Mouse (Mus musculus) adrenal gland (tissue): ENCODE results near the gene Trib2.

Source experiments
- intact Hi-C: fragments of 180-260 bp; cut with DNase I; formaldehyde crosslinking; loops from one replicate; pipeline ENCODE4 v1.15.1; 2025
- long read RNA-seq, 2 experiments: library from polyadenylated mRNA; unstranded; transcript quantifications; one replicate each; pipeline ENCODE4 v2.0.0; 2020; ENCODE audit warnings: borderline replicate concordance in 1 of 2; ENCODE audit not compliant: insufficient replicate concordance in 1 of 2

Gene Trib2
- long read RNA-seq, experiment 1, full-length matches to known transcripts: 9 of 16 reads
- long read RNA-seq, experiment 1, partial matches to known transcripts: 0 of 16 reads
- long read RNA-seq, experiment 1, other reads (novel, unspliced or antisense): 7 of 16 reads
- long read RNA-seq, experiment 2, full-length matches to known transcripts: 12 of 23 reads
- long read RNA-seq, experiment 2, partial matches to known transcripts: 2 of 23 reads
- long read RNA-seq, experiment 2, other reads (novel, unspliced or antisense): 9 of 23 reads

GRCm38 (mm10) chr12:15816740-15817178 lies at the start of gene Trib2:
TSS of gene Trib2 (minus strand) at chr12:15816922.
- intact Hi-C loops: loop anchor here (5.0 to 10.0 kb wide), 5 partner anchors 188 to 718 kb away; no protein-coding TSS in a partner anchor

DNA sequence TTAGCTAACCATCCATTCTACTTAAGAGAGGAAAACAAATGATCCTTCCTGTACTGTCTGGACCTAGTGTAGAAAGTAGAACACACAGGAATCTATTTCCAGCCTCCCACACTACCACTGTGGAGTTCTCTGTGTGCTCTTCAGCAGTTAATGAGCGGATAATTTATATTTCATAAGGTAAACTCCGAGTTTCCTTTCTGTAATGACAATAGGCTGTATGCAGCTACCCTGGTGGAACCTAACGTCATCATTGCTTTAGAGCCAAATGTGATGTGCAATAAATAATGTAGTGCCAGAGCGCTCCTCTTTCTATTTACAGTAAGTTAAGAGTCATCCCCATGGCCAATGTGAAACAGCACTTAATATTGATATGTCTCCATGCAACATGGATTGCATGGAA lies 41.3 kb upstream of the Trib2 start:
- intact Hi-C loops: no loop called here

DNA sequence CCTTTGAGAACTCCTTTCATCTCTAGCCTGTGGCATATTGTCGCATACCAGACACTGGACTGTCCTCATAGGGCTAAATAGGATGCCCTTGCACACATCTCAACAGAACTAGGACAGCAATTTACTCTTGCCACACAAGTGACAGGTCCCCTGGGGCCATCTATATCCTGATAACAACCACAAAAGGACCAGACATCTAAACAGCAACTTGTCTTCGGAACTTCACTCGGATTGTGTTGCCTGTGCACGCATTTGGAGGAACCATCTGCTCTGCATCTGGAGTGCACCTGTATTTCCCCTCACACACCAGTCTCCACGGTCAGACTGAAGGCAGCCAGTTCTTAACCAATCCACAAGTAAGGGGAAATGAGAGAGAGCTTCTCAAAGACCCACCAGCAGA lies 39.2 kb upstream of the Trib2 start:
- intact Hi-C loops: no loop called here

GRCm38 (mm10) chr12:15852781-15853180 lies 36.1 kb upstream of the Trib2 start:
- intact Hi-C loops: no loop called here

GRCm38 (mm10) chr12:15852031-15852430 lies 35.3 kb upstream of the Trib2 start:
- intact Hi-C loops: no loop called here

GRCm38 (mm10) chr12:15850441-15850895 lies 33.7 kb upstream of the Trib2 start:
- intact Hi-C loops: no loop called here

DNA sequence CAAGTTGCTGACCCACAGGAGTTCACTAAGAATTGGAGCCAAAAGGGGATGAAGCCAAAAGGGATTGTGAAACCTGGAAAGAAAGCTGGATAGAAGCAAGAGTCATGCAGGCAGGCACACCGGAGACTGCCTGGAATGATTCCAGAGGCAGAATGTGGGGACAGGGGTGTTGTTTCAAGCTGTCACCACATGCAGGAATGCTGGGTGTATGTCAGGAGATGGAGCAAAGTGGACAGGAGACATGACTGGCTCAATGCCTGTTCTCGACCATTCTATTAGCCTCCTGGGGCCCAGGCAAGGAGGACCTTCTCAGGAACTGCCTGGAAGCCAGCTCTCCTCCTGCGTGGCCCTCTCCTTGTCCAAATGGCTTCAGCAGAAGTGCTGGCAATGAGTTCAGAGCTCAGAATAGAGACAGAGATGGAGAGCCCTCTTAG lies 33.2 kb upstream of the Trib2 start:
- intact Hi-C loops: no loop called here

- intact Hi-C loops: no loop called here
Observed at GRCm38 (mm10) chr12:15848391-15848790, 31.7 kb upstream of the Trib2 start.

GRCm38 (mm10) chr12:15844701-15845100 lies 28.0 kb upstream of the Trib2 start:
- intact Hi-C loops: no loop called here

- intact Hi-C loops: no loop called here
Observed at GRCm38 (mm10) chr12:15840864-15841557, 24.3 kb upstream of the Trib2 start.

DNA sequence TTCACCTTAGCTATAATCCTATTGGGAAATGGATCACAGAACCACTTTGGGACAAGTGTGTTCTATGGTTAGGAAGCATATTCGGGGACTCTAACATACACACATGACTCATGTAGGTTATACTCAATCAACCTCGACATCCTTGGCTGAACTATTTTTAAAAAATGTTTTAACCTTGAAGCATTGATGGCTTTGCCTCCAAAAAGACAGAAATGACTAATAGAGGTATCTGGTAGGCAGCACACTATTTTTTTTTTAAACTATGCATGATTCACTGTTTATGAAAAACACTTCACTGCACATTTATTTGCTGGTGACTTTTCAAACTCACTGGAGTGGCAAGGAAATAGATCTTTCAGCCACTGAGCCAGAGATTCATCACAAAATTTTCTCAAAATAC lies 21.5 kb upstream of the Trib2 start:
- intact Hi-C loops: no loop called here

GRCm38 (mm10) chr12:15837566-15837965 lies 20.8 kb upstream of the Trib2 start:
- intact Hi-C loops: no loop called here

DNA sequence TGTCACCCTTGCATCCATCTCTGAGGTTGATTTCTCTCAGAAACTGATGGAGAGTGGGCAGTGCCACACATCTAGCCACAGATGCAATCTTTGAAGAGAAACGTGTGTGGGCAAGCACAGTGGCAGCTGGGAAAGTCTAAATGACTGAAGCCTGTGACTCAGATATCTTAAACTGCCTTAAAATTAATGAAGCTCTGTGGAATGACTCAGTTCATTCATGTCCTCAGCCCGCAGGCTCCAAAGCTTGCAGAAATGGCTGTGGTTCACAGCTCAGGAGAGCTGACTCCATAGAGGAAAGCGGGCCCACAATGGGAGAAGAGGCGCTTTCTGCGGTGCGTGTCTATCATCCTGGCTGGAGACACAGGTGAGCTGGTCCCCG lies 15.9 kb upstream of the Trib2 start:
- intact Hi-C loops: no loop called here

DNA sequence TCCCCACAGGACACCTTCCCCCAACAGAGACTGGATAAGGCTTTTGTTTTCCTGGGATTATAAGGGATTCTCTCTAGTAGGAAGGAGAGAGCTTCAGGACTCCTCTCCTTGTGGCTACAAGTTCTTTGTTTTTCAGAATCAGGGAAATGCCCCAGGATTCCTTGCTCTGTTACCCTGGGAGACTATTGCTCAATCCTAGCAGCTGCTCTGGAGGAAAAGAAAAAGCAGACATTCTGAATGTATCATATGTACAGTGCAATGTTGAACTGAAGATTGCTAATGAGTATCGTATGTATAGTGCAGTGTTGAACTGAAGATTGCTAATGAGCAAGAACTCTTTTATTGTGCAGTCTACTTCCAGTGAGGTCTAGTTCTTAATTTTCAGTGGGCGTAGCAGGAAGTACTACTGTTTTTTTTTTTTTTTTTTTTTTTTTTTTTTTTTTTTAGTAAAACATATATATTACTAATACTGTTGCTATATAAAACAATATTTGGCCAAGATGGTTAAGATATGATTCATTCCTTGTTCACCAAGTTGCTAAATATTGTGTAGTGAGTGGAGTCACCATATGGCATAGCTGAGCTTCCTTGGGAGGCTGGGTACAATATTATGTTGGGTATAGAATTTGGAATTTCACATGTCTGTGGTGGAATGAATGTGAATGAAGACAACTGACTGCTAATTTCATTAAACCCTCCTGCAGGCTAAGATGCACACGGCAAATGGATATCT lies 15.4 kb upstream of the Trib2 start:
- intact Hi-C loops: no loop called here

DNA sequence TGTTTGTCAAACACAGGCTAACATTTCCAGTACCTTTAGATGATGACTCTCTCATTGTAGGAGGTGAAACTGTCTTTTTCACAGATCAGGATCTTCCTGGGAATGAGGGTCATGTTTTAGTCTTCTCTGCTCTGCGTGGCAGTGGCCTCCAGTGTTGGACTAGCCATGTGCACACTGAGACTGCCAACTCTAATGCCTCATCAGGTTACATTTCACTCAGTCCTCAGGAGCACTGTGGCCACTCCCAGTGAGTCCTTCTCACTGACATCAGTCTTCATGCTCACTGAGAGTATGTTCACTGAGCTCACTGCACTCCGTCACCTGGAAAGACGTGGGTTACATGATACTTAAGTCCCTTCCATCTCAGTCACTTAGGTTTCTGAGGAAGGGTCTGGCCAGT lies 14.0 kb upstream of the Trib2 start:
- intact Hi-C loops: no loop called here

GRCm38 (mm10) chr12:15828815-15829398 lies 12.2 kb upstream of the Trib2 start:
- intact Hi-C loops: no loop called here

GRCm38 (mm10) chr12:15821019-15821418 lies 4.3 kb upstream of the Trib2 start:
- intact Hi-C loops: no loop called here

- intact Hi-C loops: loop anchor here (5.0 to 10.0 kb wide), 5 partner anchors 187 to 717 kb away; no protein-coding TSS in a partner anchor
Observed at GRCm38 (mm10) chr12:15817365-15817764, 643 bp upstream of the Trib2 start.

DNA sequence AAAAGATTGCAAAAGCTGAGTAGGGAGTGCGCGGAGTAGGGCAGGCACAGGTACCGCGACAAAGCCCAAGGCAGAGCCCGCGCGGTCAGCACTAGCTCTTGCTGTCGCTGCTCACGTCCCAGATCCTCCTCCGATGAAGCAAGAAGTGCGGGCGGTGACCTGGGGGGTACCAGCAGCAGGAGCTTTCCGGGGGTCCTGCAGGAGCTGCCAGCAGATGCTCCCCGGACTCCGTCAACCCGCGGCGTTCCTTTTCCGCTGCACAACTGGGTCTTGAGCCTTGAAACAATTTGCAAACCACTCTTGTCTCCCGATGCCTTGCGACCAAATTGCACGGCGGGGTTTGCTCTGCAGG lies 492 bp downstream of the Trib2 start:
- intact Hi-C loops: loop anchor here (5.0 to 10.0 kb wide), 5 partner anchors 189 to 719 kb away; no protein-coding TSS in a partner anchor

DNA sequence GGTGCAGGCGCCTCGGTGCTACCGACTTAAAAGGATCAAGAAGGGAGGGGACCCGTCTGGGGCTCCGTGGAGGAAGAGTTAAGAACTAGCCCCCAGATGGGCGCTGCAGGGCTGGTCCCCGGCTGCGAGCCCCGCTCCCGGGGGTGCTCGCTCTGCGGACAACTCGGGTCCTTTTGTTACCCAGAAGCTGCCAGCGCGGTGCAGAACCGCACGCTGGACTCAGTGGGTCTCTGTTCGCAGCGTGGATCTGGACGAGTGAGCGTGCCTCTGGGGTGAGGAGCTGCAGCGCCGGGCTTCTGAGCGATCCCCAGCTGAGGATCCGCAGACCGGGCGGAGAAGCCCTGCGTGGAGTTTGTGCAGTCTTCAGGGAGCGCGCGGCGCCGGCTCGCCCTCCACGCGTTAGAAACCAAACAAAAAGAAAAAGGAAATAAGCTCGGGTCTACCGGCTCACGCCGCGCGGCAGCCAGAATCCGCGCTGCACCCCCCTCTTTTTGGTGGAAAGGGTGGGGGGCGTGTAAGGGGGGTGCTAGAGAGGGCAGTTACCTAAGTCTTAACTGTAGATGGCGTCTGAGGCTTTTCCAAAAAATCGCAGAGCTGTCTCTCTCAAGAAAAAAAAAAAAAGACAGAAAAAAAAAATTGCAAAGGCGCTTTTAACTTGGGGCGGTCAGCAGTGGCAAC lies 1.0 kb downstream of the Trib2 start:
- intact Hi-C loops: loop anchor here (5.0 to 10.0 kb wide), 5 partner anchors 189 to 719 kb away; no protein-coding TSS in a partner anchor

GRCm38 (mm10) chr12:15815170-15815575 lies 1.5 kb downstream of the Trib2 start:
- intact Hi-C loops: loop anchor here (5.0 to 10.0 kb wide), 5 partner anchors 190 to 720 kb away; no protein-coding TSS in a partner anchor
